Mouse (Mus musculus) C2C12 (cell line): ENCODE measurements around the gene Nfe2.

Experiments
- CTCF ChIP-seq: IDR thresholded peaks from one replicate; pipeline ENCODE4 v1.5.1; 2011; ENCODE audit not compliant: control insufficient read depth, insufficient read depth, insufficient read length
- FOSL1 ChIP-seq: IDR thresholded peaks from one replicate; pipeline ENCODE4 v1.8.0; 2011; ENCODE audit warnings: mild to moderate bottlenecking, low read length; ENCODE audit not compliant: poor library complexity, insufficient read depth, severe bottlenecking

DNA sequence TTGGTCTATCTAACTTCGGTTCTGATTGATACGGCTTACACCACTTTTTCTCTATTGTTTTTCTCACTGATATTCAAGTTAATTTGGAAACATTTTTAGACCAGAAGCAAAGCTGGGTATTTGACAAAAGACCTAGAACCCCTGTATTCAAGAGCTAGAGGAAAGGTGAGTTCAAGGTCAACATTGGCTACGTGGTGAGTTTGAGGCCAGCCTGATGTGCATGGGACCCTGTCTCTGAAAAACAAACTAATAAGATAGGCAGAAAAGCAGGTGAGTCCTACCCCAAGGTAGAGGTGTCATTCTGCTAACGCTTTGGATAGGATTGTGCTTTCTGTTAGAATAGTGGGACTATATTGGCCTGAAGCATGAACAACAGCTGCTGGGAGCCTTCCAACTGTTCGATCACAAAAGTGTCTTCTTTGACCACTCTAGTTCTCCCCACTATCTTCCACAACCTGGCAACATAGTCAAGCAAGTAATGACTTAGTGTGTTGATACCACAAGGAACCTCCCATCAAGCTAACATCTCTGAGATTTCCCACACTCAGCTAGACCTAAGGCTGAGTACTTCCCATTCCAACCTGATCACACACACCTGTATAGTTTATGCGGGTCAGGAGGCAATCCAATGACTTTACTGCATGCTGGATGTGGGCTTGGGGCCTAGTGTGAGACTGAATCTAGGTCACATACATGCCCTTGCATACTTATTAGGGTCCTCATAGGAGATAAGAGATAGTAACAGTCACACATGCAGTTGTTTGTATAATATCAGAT is 1.8 kb downstream of the Nfe2 start:
- TF ChIP-seq CTCF: no peak
- no peak for TF ChIP-seq FOSL1
